Mouse (Mus musculus): ENCODE data around the gene Bbs1. TPM values are rescaled to one million over a fixed set of nuclear protein-coding genes. Genes with fewer than 3 reads are reported as not detected.

Gene Bbs1
- 0.41 TPM for polyA plus RNA-seq (2017; shearing (Covaris generic))

DNA sequence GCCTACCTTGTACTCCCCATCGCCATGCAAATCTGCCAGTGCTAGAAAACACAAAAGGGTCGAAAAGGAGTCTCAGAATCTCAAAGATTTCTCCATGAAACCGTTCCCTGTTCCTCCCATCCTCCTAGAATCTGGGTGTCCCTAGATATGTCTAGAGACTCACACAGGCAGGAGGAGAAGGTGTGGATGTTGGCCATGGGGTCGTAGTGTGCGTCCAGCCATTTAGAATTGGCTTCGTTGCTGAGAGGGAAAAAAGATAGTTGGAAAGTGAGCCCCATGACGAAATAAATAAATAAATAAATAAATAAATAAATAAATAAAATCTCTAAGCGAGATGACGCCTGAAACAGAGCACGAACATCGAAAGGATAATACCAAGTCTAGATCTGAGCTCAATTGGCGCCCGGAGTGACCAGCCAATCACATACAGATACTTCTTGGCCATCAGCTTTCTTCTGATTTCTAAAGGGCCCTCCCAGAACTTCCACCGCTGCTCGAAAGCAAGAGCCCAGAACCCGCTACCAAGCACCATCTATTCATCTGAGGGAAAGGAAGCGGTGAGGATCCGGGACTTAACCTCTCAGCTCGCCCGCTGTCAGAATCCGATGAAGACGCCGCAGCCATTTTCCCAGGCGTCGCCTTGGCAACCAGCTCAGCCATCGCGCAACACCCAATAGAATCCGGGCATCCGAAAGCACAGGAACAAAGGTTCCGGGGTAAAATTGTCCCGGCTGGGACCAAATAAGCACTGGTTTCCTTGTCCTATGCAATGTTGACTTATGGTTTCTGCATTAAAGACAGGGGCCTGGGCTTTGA is at the start of gene Bbs1:
TSS of gene Bbs1 (minus strand) at position 650 of the 816 bp plus-strand sequence.

DNA sequence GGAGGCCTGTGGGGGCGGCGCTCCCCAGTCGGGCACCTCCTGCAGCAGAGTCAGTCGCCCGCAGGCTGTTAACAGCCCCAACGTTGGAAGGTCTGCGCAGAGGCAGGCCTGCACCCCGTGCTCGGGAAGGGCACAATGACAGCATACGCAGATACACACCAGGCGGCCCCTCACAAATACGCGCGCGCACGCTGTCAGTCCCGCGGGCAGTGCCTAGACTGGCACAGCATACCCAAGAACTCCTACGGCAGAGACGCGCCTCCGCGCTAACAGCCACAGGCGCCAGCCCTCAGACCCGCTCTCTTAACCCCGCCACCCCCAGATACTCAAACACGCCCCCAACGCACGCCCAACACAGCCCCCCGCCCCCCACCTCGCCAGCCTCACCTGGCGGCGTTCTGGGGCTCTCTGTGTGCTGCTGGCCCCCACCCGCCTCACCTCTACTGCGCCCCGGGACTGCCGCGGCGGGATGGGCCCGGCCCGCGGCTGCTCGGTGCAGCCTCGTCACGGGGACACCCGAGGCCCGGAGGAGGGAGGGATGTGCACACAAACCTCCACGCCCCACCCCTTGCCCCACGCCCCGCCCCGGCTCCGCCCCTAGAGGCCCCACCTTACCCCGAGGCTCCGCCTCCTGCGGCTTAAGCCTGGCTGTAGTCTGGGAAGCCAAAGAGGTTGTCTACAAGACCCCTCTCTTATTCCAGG is 36.3 kb upstream of the Bbs1 start, which contains the start of gene Peli3:
TSS of gene Peli3 (minus strand) at position 577 of the 702 bp plus-strand sequence.

DNA sequence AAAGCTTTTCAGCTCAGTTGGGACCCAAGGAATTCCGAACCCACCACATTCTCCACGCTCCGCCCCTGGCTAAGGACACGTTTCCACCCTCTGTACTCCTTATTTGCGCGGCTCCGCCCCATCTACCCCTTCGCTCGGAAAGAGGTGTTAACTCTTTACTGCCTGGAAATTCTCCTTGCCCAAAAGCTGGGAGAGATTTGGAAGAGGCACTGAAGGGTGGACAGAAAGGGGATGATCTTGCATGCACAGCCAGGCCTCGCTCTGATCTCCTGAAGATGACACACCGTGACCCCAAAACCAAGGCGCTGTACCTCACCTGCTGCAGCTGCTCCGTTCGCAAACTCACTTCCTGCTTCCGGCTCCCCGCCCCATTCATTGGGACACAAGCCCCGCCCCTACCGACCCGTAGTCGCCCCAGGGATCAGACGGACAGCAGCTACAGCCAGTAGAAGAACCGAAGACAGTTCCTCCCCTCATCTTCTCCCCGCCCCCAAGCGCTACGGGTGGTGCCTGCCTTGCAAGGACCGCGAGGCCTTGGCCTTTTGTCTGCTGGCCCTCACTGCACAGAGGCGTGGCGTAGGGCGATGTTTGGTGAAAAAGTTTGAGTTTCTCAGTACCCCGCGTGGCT is 21.6 kb upstream of the Bbs1 start, which contains the start of gene Dpp3:
TSS of gene Dpp3 (minus strand) at position 384 of the 628 bp plus-strand sequence.

DNA sequence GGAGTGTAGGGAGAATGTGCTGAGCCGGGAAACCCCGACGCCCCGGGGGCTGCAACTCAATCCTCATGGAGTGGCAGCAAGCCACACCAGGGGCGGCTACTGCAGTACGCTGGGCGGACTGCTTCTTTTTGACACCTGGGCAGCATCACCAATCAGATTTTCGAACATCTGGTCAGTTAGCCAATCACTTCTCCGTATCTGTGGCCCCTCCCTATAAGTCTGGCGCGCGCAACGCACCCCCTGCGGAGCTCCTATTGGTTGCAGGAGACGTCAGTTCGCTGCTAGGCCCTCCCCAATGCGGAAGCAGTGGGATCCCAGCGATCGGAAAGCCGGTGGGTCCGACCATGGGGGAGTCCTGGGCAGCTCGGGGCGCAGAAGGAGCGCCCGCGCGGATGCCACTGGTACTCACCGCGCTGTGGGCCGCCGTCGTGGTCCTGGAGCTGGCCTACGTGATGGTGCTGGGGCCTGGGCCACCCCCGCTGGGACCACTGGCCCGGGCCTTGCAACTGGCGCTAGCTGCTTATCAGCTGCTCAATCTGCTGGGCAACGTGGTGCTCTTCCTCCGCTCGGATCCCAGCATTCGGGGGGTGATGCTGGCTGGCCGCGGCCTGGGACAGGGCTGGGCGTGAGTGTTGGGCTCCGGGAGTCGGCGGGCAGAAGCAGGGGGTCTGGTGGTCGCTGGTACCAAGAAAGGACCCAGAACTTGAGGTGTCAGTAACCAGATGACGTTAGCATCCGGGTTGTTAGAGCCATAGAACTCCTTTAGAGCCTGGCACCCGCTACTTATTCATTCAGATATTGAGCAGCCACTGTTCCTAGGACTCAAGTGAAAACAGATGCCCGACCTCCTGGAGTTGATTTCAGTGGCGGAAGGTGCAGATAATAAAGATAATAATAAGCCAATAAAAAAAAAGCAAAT is 27.8 kb downstream of the Bbs1 start, which contains the start of gene Zdhhc24:
TSS of gene Zdhhc24 (plus strand) at position 264 of the 919 bp plus-strand sequence.

DNA sequence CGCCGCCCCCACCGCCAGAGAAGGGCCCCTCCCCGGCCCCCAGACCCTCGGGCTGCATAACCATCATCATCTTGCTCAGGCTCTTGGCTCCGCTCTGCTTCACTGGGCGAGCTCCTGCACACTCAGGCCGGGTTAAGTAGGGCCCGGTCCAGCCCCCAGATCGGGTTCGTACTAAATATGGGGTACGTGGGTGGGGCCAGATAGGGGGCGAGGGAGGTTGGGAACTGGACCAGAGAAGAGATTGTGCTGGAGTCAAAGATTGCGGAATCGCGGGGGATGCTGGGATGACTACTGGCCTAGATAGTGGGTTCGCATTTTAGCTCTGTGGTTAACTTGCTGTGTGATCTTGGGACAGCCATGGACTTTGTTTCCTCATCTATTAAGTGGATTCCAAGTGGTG is 28.6 kb downstream of the Bbs1 start, which contains the start of gene Actn3:
TSS of gene Actn3 (minus strand) at position 125 of the 400 bp plus-strand sequence.

DNA sequence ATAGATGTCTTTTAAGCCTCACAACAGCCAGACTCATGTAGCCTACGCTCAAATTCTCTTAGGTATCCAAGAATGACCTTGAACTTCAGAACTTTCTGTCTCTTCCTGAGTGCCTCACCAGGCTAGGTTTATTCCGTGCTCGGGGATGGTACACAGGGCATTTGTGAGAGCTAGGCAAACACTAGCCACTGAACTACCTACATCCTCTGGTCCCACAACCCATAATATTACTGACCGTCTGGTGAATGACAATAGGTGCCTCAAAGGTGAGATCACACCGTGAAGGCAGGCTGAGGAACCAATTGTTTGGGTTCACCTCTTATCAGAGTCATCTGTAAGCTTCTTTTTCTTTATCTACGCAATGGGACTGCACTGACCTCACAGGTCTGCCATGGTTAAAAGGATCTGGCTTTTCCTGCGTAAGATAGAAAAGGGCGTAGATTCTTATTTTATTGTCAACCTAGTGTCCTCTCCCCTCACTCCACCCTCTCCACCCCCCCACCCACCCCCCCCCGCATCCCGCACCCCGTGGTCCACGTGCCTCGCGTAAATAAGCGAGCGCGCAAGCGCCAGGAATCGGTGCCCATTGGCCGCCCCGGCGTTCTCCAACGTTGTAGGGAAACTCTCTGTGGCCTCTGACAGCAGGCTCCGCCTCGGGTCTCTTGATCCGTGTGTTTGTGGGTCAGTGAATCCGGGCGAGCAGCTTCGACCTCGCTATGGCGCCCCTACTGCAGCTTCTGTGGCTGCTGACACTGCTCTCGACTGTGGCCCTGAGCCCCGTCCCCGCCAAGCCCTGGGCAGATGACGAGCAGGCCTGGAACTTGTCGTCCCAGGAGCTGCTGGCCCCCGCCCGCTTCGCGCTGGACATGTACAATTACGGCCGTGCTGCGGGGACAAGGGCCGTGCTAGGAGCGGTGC is 51.6 kb downstream of the Bbs1 start, which contains the start of gene Ctsf:
TSS of gene Ctsf (plus strand) at position 579 of the 918 bp plus-strand sequence.

DNA sequence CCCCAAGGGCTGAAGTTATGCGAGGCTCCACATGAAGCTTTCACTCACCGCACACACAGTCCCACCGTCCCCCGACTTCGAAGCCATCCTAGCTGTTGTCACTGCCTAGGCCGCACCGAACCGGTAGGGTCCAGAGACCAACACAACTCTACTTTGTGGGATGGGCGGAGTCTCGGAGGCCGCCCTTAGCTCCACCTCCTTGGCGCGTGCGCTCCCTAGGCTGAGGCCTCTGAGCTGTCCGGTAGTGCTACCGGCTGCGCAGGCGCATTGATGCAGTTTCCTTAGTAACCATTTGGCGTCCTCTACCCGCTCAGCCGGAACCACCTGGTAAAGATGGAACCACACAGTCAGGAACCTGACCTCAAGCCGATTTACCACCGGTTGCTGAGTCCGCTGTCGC is 67.3 kb downstream of the Bbs1 start, which contains the start of the genes Ccs and Ccdc87:
TSS of gene Ccs (minus strand) at position 184 of the 400 bp plus-strand sequence.
TSS of gene Ccdc87 (plus strand) at position 218 of the 400 bp plus-strand sequence.

Other genes starting within 250 kb of the Bbs1 start
- gene Gm960, start 208.0 kb downstream of the Bbs1 start, polyA plus RNA-seq (2017; shearing (Covaris generic)): 0.23 TPM
- 0.72 TPM for gene Sptbn2, start 195.5 kb downstream of the Bbs1 start, polyA plus RNA-seq (2017; shearing (Covaris generic))
- gene Rbm4b, start 150.1 kb downstream of the Bbs1 start, polyA plus RNA-seq (2017; shearing (Covaris generic)): 77.1 TPM
- gene Rbm4, start 112.7 kb downstream of the Bbs1 start, polyA plus RNA-seq (2017; shearing (Covaris generic)): 44.2 TPM
- 28.2 TPM for gene Gm21992, start 95.0 kb downstream of the Bbs1 start, polyA plus RNA-seq (2017; shearing (Covaris generic))
- gene Rbm14, start 95.0 kb downstream of the Bbs1 start, polyA plus RNA-seq (2017; shearing (Covaris generic)): 76.3 TPM
- 28.8 TPM for gene Ccs, start 67.3 kb downstream of the Bbs1 start, polyA plus RNA-seq (2017; shearing (Covaris generic))
- gene Ccdc87, start 67.3 kb downstream of the Bbs1 start, polyA plus RNA-seq (2017; shearing (Covaris generic)): not detected
- 2.1 TPM for gene Ctsf, start 51.5 kb downstream of the Bbs1 start, polyA plus RNA-seq (2017; shearing (Covaris generic))
- gene Actn3, start 28.7 kb downstream of the Bbs1 start, polyA plus RNA-seq (2017; shearing (Covaris generic)): not detected
- 4.4 TPM for gene Zdhhc24, start 28.0 kb downstream of the Bbs1 start, polyA plus RNA-seq (2017; shearing (Covaris generic))
- 57.2 TPM for gene Dpp3, start 21.7 kb upstream of the Bbs1 start, polyA plus RNA-seq (2017; shearing (Covaris generic))
- not detected for gene Peli3, start 36.5 kb upstream of the Bbs1 start, polyA plus RNA-seq (2017; shearing (Covaris generic))
- 37.5 TPM for gene Mrpl11, start 55.5 kb upstream of the Bbs1 start, polyA plus RNA-seq (2017; shearing (Covaris generic))
- gene Npas4, start 83.7 kb upstream of the Bbs1 start, polyA plus RNA-seq (2017; shearing (Covaris generic)): not detected
- gene Slc29a2, start 117.2 kb upstream of the Bbs1 start, polyA plus RNA-seq (2017; shearing (Covaris generic)): 3.6 TPM
- gene B4gat1, start 132.2 kb upstream of the Bbs1 start, polyA plus RNA-seq (2017; shearing (Covaris generic)): 1.8 TPM
- gene AC124502.3, start 132.3 kb upstream of the Bbs1 start, polyA plus RNA-seq (2017; shearing (Covaris generic)): 0.62 TPM
- gene Brms1, start 134.7 kb upstream of the Bbs1 start, polyA plus RNA-seq (2017; shearing (Covaris generic)): 102 TPM
- gene Rin1, start 143.9 kb upstream of the Bbs1 start, polyA plus RNA-seq (2017; shearing (Covaris generic)): 0.72 TPM
- not detected for gene Cd248, start 161.4 kb upstream of the Bbs1 start, polyA plus RNA-seq (2017; shearing (Covaris generic))
- gene Tmem151a, start 178.9 kb upstream of the Bbs1 start, polyA plus RNA-seq (2017; shearing (Covaris generic)): 0.88 TPM
- 30.1 TPM for gene Yif1a, start 181.9 kb upstream of the Bbs1 start, polyA plus RNA-seq (2017; shearing (Covaris generic))
- gene Cnih2, start 191.9 kb upstream of the Bbs1 start, polyA plus RNA-seq (2017; shearing (Covaris generic)): 0.76 TPM
- 149 TPM for gene Rab1b, start 200.4 kb upstream of the Bbs1 start, polyA plus RNA-seq (2017; shearing (Covaris generic))
- gene Klc2, start 211.9 kb upstream of the Bbs1 start, polyA plus RNA-seq (2017; shearing (Covaris generic)): 4.3 TPM